Mouse (Mus musculus) CD8-positive naive resting alpha-beta T cell, adult 57 days (primary cell): ENCODE data around the gene Il3ra. TPM values are rescaled to one million over a fixed set of nuclear protein-coding genes. Genes with fewer than 3 reads are reported as not detected.

ENCODE experiments used
- total RNA-seq: library from RNA; stranded (reverse); gene quantifications from one replicate; pipeline ENCODE4 v1.2.4, GENCODE M21; 2023

The Il3ra gene
- total RNA-seq, result 9.3 TPM

GRCm38 (mm10) chr14:14345948-14346812, at the start of gene Il3ra:
Gene Il3ra (plus strand): TSS chr14:14346275.

GRCm38 (mm10) chr14:14322528-14322927, 23.5 kb upstream of the Il3ra start, which contains the start of gene Olfr31:
Gene Olfr31 (plus strand): TSS chr14:14322828.

DNA sequence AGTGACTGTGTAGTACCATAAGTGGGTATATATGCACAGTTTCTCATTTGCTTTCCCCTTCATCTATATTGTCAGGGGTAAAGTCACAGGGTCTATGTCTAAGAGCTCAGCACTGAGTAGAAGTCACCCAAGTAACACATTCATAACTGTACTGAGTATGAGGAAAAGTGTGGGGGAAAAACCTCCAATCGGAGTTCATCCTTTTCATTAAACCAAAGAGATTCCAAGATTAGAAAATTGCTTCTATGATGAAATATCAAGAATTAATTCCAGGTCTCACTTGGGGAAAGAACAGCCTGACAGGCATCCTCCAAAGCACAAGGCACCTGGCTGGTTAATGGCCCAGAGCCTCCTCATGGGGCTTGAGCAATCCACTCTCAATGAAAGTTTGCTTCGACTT, 54.9 kb downstream of the Il3ra start, which contains the start of gene Olfr721-ps1:
Gene Olfr721-ps1 (plus strand): TSS at position 301 of the 400 bp plus-strand sequence.

Other genes starting within 250 kb of the Il3ra start
- gene Psmd6, start 225.3 kb upstream of the Il3ra start, total RNA-seq, result 84.8 TPM
- gene Olfr720, start 159.4 kb upstream of the Il3ra start, total RNA-seq, result not detected
- not detected for gene Olfr31, start 23.4 kb upstream of the Il3ra start, total RNA-seq
- gene Olfr721-ps1, start 55.0 kb downstream of the Il3ra start, total RNA-seq, result not detected